Mouse (Mus musculus): ENCODE data around the gene Kdm7a. TPM values are rescaled to one million over a fixed set of nuclear protein-coding genes. Genes with fewer than 3 reads are reported as not detected.
A peak's percentile ranks its signal among the peaks of the same experiment; 100 is the strongest.

The Kdm7a gene
- polyA plus RNA-seq, 1 experiment, result 2.8 TPM

DNA sequence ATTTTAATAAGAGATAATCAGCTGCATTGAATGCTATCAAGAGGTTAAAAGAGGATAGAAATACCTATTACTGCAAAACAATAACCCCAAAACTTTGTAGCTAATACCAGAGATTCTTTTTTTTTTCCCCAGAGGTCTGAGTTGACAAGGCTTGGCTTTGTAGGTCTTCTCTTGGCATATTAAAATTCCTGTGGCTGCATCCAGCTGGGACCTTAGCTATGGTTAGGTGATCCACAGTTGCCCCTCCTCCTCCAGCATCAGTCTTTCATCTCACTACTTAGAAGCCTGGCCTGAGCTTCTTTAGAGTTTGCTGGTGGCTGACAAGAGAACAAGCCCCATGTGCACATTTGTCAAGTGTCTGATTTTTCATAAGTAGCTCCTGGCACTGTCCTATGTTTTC is 81.9 kb downstream of the Kdm7a start:
- Histone ChIP-seq H3K27ac (ENCODE audit: insufficient read depth, low read depth, low read length) (no peak overlapping the region), H3K36me3 (ENCODE audit: control insufficient read depth, insufficient read depth, low read length) (no peaks in the 10 kb centered on the region), H3K4me1 (ENCODE audit: control insufficient read depth, insufficient read depth, low read length) (0 out of 2 replicates have a peak, but pooled peaks cover 3% of the 10 kb centered on the region), H3K4me3 (ENCODE audit: insufficient read depth, low read depth, low read length) (no peak overlapping the region), H3K27me3 (replicated peaks; ENCODE audit: control insufficient read depth, insufficient read depth, low read length) (no peaks in the 10 kb centered on the region)
- DNase-seq, result no peak
- no peak for TF ChIP-seq POLR2A (IDR thresholded peaks at IDR 0.05; ENCODE audit: low read depth, low read length)
- no peak for TF ChIP-seq CTCF (conservative IDR thresholded peaks at IDR 0.05; ENCODE audit: insufficient read depth, insufficient read length, low read depth, low read length)

DNA sequence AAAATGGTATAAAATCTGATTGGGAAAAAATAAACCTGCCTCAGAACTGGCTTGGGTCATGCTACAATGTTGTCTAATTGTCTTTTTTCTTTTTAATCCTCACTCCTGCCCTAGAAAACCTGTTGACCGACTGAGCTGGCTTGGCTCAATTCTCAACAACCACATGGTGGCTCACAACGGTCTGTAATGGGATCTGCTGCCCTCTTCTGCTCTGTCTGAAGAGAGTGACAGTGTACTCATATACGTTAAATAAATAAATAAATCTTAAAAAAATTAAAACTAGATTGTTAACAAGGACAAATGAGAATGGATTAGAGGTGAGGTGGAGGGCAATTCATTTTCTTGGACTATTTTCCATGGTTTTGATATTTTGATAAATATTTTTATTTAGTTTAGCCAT is 85.9 kb downstream of the Kdm7a start:
- TF ChIP-seq CTCF (conservative IDR thresholded peaks at IDR 0.05; ENCODE audit: insufficient read depth, insufficient read length, low read depth, low read length), result no peak
- no peak for DNase-seq
- H3K27me3 ChIP-seq (replicated peaks; ENCODE audit: control insufficient read depth, insufficient read depth, low read length), result no peaks in the 10 kb centered on the region
- H3K4me3 ChIP-seq (ENCODE audit: insufficient read depth, low read depth, low read length), result no peak overlapping the region
- 49% methylated on average over 3 of the region's 3 CpGs for WGBS
- H3K36me3 ChIP-seq (ENCODE audit: control insufficient read depth, insufficient read depth, low read length), result no peaks in the 10 kb centered on the region
- H3K4me1 ChIP-seq (ENCODE audit: control insufficient read depth, insufficient read depth, low read length), result peaks cover 6% of the 10 kb centered on the region; the same call in 1 of the 2 replicates
- no peak overlapping the region for H3K27ac ChIP-seq (ENCODE audit: insufficient read depth, low read depth, low read length)

DNA sequence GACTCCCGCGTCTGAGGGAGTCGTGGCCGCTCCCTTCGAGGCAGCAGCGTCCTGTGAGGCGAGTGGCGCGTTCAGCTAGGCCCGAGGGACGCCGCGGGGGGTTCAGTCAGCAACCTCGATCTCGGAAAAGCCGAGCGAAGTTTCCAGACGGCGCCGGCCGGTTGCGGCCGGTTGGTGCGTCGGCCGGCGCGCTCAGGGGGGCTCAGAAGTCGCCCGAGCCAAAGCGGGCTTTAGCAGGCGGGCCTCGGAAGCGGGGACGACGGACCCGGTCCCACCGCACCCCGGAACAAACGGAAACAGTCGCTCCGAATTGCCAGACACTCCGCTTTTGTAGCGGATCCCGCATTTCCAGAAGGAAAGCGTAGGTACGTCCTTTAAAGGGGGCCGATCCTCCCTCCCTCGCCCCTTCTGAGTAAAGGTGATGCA is 88.1 kb downstream of the Kdm7a start:
- 7% methylated on average over 49 of the region's 49 CpGs for WGBS
- Histone ChIP-seq H3K36me3 (ENCODE audit: control insufficient read depth, insufficient read depth, low read length) (no peaks in the 10 kb centered on the region), H3K4me1 (ENCODE audit: control insufficient read depth, insufficient read depth, low read length) (peaks cover 6% of the 10 kb centered on the region; the same call in 1 of the 2 replicates), H3K4me3 (ENCODE audit: insufficient read depth, low read depth, low read length) (peak overlapping the region; percentile 80), H3K27me3 (replicated peaks; ENCODE audit: control insufficient read depth, insufficient read depth, low read length) (no peaks in the 10 kb centered on the region), H3K27ac (ENCODE audit: insufficient read depth, low read depth, low read length) (peak overlapping the region; percentile 77)
- no peak for DNase-seq
- TF ChIP-seq POLR2A (IDR thresholded peaks at IDR 0.05; ENCODE audit: low read depth, low read length) (no peak), CTCF (conservative IDR thresholded peaks at IDR 0.05; ENCODE audit: insufficient read depth, insufficient read length, low read depth, low read length) (no peak)

DNA sequence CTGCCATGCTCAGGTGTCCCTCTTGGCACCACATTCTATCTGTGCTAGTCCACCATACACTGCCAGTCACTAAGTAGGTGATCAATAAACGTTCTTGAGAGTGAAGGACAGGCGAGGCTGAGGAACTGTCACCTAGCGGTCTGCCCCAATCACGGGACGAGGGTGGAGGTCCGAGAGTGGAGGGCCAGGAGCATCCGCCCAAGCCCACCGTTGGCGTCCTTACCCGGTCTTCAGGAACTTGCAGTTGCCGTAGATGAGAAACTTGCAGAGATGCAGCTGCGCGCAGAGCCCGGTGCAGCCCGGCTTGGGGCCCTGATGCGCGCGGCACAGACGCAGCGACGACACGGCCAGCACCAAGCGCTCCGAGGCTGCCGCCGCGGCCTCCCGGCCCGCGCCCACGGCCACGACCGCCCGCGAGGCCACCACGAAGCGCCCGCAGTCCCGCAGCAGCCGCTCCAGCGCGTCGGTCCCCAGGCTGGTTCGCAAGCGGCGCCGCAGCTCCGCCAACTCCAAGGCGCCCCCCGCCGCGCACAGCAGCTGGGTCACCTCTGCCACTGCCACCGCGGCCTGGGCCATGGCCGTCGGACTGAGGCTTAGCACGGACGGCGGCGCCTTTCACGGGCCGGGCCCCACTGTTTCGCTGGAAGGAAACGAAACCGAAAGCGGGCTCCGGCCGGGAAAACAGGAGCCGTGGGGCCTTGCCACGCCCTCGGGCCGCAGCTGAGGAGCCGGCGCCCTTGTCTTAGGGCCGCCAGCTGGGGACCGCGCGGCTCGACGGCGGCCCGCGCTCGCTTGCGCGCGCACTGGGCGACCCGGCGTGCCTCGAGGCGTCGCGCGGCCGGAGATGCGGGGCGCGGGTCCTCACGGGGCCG is 88.8 kb downstream of the Kdm7a start, which contains the start of gene Parp12:
Parp12 (minus strand) TSS at position 766 of the 872 bp plus-strand sequence.
- peak; percentile 90 for DNase-seq
- Histone ChIP-seq H3K4me3 (ENCODE audit: insufficient read depth, low read depth, low read length) (peak within 1 kb of the TSS; percentile 80), H3K36me3 (ENCODE audit: control insufficient read depth, insufficient read depth, low read length) (no peaks in the 10 kb centered on the region), H3K27me3 (replicated peaks; ENCODE audit: control insufficient read depth, insufficient read depth, low read length) (no peaks in the 10 kb centered on the region), H3K4me1 (ENCODE audit: control insufficient read depth, insufficient read depth, low read length) (peaks cover 6% of the 10 kb centered on the region; the same call in 1 of the 2 replicates), H3K27ac (ENCODE audit: insufficient read depth, low read depth, low read length) (peak within 1 kb of the TSS; percentile 77)
- WGBS, result 2% methylated on average over 100 of the region's 101 CpGs
- TF ChIP-seq CTCF (conservative IDR thresholded peaks at IDR 0.05; ENCODE audit: insufficient read depth, insufficient read length, low read depth, low read length) (no peak), POLR2A (IDR thresholded peaks at IDR 0.05; ENCODE audit: low read depth, low read length) (no peak)

DNA sequence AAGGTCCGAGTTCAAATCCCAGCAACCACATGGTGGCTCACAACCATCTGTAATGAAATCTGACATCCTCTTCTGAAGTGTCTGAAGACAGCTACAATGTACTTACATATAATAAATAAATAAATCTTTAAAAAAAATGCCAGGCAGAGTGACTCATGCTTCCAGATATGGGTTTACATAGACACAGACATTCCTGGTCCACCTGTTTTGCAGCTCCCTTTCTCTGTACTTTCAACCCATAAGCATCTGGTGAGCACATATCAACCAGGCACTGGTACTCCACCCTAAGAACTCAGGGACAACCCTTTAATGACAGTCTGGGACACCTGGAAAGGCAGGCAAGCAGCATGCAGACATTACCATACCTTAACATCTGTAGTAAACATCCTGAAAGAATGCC is 91.2 kb downstream of the Kdm7a start:
- Histone ChIP-seq H3K27me3 (replicated peaks; ENCODE audit: control insufficient read depth, insufficient read depth, low read length) (no peaks in the 10 kb centered on the region), H3K4me1 (ENCODE audit: control insufficient read depth, insufficient read depth, low read length) (peaks cover 6% of the 10 kb centered on the region; the same call in 1 of the 2 replicates), H3K27ac (ENCODE audit: insufficient read depth, low read depth, low read length) (no peak overlapping the region), H3K36me3 (ENCODE audit: control insufficient read depth, insufficient read depth, low read length) (no peaks in the 10 kb centered on the region), H3K4me3 (ENCODE audit: insufficient read depth, low read depth, low read length) (peak overlapping the region; percentile 4; the same call in 1 of the 2 replicates)
- no peak for TF ChIP-seq CTCF (conservative IDR thresholded peaks at IDR 0.05; ENCODE audit: insufficient read depth, insufficient read length, low read depth, low read length)
- no peak for TF ChIP-seq POLR2A (IDR thresholded peaks at IDR 0.05; ENCODE audit: low read depth, low read length)
- WGBS, result 100% methylated on average over 1 of the region's 1 CpGs
- DNase-seq, result no peak

DNA sequence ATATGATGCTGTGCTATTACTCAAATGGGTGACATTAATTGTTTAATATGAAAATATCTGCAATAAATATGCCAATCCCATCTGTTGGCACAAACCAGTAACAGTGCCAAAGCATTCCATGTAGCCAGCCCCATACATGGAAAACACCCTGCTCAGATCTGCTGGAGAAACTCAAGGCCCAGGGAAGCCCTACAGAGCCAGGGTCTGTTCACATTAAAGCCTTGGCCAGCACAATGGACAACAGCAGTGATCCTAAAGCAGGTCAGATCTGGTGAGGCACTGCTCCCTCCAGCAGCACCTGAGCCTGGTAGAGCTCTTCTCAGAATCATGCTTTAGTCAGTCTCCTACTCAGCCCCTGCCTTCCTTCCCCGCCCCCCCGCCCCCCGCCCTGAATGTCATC is 93.4 kb downstream of the Kdm7a start:
- no peak for TF ChIP-seq POLR2A (IDR thresholded peaks at IDR 0.05; ENCODE audit: low read depth, low read length)
- TF ChIP-seq CTCF (conservative IDR thresholded peaks at IDR 0.05; ENCODE audit: insufficient read depth, insufficient read length, low read depth, low read length), result no peak
- H3K4me3 ChIP-seq (ENCODE audit: insufficient read depth, low read depth, low read length), result no peak overlapping the region
- no peak overlapping the region for H3K27ac ChIP-seq (ENCODE audit: insufficient read depth, low read depth, low read length)
- DNase-seq, result no peak
- H3K36me3 ChIP-seq (ENCODE audit: control insufficient read depth, insufficient read depth, low read length), result no peaks in the 10 kb centered on the region
- H3K4me1 ChIP-seq (ENCODE audit: control insufficient read depth, insufficient read depth, low read length), result peaks cover 3% of the 10 kb centered on the region; the same call in 1 of the 2 replicates
- H3K27me3 ChIP-seq (replicated peaks; ENCODE audit: control insufficient read depth, insufficient read depth, low read length), result no peaks in the 10 kb centered on the region
- 96% methylated on average over 3 of the region's 3 CpGs for WGBS

DNA sequence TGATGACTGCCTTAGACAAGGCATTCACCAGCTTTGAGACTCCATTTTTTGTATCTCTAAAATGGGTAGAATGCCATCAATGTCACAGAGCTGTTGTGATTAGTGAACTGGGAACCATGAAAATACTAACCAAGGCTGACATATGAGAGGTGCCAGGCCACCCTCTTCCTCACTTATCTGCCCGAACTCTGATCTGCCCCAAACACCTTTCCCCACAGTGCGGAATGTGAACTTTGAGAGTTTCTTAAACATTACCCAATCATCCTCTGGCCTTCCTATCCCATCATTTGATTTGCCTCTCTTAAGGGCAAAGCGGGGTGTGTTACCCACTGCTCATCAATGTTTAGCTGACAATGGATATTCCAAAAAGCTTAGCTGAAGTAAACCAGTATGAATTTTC is 93.9 kb downstream of the Kdm7a start:
- TF ChIP-seq CTCF (conservative IDR thresholded peaks at IDR 0.05; ENCODE audit: insufficient read depth, insufficient read length, low read depth, low read length), result no peak
- no peak for TF ChIP-seq POLR2A (IDR thresholded peaks at IDR 0.05; ENCODE audit: low read depth, low read length)
- peaks cover 3% of the 10 kb centered on the region; the same call in 1 of the 2 replicates for H3K4me1 ChIP-seq (ENCODE audit: control insufficient read depth, insufficient read depth, low read length)
- H3K4me3 ChIP-seq (ENCODE audit: insufficient read depth, low read depth, low read length), result no peak overlapping the region
- WGBS, result 88% methylated on average over 3 of the region's 3 CpGs
- no peak for DNase-seq
- H3K27ac ChIP-seq (ENCODE audit: insufficient read depth, low read depth, low read length), result no peak overlapping the region
- H3K36me3 ChIP-seq (ENCODE audit: control insufficient read depth, insufficient read depth, low read length), result no peaks in the 10 kb centered on the region
- H3K27me3 ChIP-seq (replicated peaks; ENCODE audit: control insufficient read depth, insufficient read depth, low read length), result no peaks in the 10 kb centered on the region

All from kidney, adult 2 months (tissue).